Mouse (Mus musculus) cerebellum, adult 9-11 months (tissue): ENCODE data around the gene Syna.

Source experiments
- DNase-seq: peaks from one replicate; pipeline ENCODE4 v3.0.0; 2022

Syna gene

DNA sequence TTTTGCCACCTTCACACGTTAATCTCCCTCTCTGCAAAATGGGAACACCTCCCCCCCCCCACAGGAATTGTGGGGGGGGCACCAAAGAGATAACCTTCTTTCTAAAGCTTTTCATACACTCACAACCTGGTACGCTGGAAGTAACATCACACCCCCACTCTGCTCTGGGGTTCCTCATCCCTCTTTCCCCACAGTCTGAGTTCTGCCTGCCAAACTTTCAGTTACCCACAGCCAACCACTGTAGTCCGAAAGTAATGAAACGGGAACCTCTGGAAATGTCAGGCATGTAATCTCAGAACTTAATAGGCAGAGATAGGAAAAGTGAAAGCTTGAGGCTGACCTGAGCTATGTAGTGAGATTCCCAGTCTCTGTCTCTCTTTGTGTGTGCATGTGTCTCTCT is 7.5 kb upstream of the Syna start:
- no peak for DNase-seq

GRCm38 (mm10) chr5:134565696-134566095 is 5.7 kb upstream of the Syna start:
- no peak for DNase-seq

DNA sequence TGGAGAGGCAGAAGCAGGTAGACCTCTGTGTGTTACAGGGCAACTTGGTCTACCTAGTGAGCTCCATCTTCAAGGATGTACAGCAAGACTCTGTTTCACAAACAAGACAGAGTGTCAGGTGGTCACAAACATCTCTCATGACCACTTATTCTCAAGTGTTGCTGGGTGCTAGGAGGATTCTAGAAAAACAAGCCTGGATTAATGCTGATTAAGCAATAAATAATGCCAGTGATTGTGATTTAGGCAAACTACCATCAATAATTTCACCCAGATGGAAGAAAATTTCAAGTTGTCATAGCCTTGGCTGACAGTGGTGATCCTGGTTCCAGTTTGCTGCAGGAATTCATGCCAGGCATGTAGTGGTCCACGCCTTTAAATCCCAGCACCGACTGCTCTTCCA is 4.3 kb upstream of the Syna start:
- DNase-seq, result no peak

DNA sequence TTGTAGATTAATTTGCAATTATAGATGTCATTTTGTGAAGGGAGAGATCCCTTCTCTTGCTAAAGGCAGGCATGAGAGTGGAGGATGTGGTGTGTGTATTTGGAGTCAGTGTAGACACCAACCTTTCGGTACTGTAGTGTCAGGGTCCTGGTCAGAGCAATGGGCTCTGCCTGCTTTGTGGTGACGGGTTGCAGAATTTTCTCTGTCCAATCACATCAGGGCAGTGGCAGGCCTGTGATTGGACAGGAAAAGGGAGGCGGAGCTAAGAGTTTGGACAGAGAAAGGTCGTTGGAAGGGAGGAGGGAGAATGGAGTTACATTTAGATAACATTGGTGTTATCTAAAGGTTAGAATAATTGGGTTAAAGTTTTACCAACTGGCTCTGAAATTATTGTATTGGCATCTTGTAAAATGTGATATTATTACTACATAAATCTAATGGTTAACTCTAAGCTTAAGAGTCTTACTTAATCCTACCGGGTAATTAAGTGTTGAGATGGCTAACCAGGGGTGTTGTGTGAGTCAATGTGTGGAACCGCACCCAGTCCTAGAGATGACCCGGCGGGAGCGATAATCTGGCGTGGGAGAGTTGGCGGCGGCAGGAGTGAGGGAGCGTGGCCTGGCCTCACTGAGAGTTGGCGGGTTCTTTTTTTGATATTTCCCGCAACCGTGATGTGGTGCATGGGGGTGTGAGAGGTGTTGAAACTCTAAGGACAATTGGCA is 640 bp upstream of the Syna start:
- DNase-seq, result no peak

DNA sequence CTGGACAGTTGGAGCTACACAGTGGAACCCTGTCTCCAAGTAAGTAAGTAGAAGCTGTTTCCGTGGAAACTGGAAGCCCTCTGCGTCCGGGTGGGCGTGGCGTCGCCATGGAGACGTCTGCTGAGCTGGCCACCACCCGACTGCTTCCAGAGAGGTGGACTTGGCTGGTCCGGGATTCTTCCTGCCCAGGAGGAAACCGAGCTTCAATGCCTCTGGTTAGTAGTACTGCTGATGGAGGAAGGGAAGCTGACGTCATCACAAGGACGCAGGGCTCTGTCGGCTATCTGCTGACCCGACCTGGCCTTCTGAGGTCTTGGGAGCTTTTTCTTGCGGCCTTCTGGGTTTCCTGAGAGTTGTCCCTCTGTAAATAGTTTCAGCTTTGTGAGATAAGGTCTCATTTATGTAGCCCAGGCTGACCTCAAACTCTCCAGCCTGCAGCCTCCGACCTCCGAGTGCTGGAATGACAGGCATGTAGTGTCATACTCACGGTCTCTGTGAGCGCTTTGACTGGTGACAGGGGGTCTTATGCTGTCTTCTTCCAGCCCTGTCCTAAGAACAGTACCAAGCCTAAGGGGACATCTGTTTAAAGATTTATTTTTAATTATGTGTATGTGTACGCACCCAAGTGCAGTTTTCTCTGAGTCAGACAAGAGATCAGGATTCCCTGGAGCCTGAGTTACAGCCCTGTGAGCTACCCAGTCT is 4.4 kb downstream of the Syna start:
- no peak for DNase-seq

DNA sequence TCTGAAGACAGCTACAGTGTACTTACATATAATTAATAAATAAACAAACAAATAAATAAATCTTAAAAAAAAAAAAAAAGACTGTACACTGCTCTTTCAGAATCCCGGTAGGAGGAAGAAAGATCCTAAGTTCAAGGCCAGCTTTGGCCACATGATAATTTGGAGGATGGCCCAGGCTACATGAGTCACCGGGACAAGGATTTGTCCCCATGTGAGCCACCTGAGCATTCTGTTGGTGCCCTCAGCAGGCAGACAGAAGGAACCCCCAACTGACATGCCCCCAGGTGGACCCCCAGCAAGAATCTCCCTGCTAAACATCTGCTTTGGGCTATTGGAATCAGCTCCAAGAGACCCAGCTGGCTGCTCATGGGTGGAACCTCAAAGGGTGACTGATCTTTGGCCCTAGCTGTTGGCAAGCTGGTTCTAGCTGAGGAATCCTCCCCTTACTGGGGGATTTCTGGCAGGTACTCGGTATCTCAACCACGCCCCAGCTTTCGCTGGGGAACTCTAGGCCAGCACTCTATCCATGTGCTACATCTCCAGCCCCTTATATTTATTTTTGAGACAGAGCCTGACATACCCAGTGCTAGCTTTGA is 5.9 kb downstream of the Syna start:
- peak; percentile 45 for DNase-seq

DNA sequence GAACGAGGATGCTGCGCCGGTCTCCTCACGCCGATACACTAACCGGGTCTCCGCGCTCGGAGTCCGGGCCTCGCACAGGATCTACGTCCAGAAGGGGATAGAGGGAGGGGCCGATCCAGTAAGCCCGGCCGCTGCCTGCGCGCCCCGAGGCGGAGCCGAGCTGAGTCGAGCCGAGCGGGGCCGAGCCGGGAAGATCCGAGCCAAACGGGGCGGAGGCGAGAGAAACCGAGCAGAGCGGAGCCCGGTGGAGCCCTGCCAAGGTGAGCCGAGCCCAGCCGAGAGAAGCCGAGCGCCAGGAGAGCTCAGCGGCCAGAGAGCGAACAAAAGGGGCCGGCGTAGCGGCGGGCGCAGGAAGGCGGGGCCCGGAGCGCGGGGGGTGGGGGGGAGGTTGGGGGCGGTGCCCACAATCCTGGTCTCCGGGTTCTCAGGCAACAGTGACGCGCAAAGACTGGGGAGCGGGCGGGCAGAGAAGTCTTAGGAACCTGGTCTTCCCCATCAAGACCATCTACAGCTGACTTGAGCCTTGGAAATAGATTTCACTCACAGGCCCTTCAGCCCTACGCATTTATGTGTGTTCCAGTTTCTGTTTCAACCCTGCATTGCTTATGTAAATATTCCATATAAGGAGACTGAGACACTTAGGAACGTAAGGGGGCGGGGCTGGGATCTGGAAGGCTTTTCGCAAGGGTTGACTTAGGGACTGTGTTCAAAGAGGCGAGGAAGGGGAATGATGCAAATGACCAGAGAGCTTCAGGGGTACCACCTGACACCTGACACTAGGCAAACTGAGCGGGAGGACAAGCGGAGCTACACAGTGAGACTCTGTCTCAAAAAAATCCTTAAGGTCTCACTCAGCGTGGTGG is 7.6 kb downstream of the Syna start, which contains the start of gene Clip2:
Clip2 (minus strand) TSS at position 325 of the 863 bp plus-strand sequence.
- DNase-seq, result peak; percentile 99

DNA sequence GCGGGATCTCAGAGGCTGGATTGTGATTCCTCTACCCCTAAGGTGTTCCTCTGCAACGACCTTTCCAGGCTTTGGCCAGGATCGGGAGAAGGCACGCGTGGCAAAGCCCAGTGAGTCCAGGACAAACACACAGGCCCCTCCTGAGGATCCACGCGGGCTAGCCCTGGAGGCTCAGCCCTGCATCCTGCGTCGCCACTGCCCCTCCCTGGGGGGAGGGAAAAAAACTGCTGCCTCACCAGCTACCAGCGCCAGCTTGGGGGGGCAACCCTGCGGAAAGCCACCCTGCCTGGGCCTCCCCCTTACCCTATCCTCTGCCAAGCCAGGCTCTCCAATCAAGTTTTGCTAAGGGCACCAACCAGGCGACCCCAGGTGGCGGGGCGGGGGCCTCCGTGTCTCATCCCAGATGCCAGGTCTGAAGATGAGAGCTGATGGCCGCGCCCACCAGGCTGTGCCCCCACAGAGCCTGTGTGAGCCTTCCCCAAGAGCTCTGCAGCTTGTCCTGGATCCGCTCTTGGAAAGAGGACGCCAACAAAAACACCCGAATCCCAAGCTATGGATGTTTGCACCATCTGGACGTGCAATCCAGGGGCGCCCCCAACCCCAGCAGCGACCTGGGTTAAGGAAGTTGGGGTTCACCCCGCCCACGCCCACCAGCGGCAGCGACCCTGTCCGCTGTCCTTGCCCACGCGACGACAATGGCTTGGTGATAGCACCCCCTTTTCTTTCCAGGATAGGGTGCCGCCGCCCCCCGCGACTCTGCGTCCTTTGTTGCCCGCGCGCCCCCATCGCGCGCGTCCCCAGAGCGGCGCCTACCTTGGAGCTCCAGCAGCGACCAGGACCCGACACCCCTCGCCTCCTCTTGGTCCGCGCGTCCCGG is 8.5 kb downstream of the Syna start:
- DNase-seq, result peak; percentile 79

DNA sequence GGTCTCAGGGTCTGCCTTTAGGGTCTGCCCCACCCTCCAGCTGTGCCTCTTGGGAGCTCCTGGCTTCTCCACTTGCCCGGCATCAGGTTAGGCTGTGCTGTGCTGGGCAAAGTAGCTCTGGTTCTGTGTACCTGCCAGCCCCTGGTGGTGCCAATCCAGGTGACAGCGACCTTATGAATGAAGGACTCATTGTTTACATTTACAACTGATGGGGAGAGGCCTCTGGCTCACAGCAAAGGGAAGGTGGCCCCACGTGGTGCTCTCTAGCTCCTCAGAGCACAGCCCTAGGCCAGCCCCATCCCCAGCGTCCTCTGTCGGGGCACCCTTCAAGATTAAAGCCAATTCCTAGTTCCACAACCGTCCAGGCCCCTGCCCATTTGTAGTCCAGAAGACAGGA is 9.1 kb downstream of the Syna start:
- DNase-seq, result peak; percentile 65

DNA sequence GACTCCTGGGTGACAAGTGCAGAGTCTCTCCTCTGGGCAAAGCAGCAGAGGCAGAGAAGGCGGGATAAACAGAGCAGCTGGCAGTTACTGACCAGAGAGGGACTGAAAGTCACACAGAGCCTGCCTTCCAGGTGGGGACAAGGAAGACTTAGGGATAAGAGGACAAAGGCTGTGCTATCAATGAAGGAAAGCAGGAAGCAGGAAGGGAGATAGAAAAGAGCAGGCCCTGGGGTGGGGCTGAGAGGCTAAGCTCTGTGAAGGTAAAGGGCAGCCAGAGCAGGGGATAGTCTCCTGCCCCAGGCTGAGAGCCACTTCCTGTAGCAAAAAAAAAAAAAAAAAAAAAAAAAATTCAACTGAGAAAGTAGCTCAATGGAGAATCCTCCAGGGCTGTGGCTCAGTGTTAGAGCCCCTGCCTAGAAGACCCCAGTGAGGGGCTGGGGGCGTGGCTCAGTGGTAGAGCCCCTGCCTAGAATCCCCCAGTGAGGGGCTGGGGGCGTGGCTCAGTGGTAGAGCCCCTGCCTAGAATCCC is 10.3 kb downstream of the Syna start:
- no peak for DNase-seq

DNA sequence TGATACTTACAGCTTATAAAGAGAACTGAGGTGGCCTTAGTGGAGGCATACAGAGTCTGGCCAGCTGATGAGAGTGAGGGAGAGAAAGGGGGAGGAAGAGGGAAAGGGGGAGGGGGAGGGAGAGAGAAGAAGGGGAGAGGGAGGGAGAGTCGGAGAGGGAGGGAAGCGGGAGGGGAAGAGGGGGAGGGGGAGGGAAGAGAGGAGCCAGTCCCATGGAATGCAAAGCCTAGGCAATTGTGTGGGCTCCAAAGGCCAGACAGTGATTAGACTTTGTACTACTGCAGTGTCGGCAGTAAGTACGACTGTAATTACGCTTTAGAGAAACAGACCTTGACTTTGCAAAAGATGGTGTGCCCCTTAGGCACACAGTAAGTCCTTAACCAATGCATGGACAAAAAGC is 11.7 kb downstream of the Syna start:
- no peak for DNase-seq

- DNase-seq, result no peak
Measured at GRCm38 (mm10) chr5:134546790-134547189, 13.2 kb downstream of the Syna start.

GRCm38 (mm10) chr5:134545242-134545629 is 14.7 kb downstream of the Syna start:
- no peak for DNase-seq

- DNase-seq, result peak; percentile 60
Measured at GRCm38 (mm10) chr5:134544516-134545241, 15.3 kb downstream of the Syna start.

DNA sequence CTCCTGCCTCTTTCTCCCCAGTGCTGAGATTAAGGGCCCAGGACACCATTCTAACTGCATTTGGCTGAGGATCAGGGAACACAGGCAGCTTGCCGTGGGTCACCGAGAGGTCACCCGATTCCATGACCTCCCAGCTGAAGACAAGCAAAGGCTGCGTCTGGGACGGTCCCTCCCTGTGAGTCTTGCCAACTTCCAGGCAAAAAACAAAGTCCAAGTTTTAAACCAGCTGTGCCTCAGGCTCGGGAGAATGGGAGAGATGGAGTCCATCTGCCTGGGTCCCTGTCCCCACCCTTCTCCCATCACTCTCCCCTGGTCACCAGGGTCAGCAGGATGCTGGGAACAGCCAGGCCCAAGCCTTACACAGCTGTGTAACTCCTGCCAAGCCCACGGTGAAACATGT is 18.3 kb downstream of the Syna start:
- no peak for DNase-seq

GRCm38 (mm10) chr5:134540881-134541280 is 19.1 kb downstream of the Syna start:
- DNase-seq, result peak; percentile 41

GRCm38 (mm10) chr5:134539891-134540290 is 20.1 kb downstream of the Syna start:
- DNase-seq, result no peak

GRCm38 (mm10) chr5:134536036-134536435 is 23.9 kb downstream of the Syna start:
- DNase-seq, result no peak

DNA sequence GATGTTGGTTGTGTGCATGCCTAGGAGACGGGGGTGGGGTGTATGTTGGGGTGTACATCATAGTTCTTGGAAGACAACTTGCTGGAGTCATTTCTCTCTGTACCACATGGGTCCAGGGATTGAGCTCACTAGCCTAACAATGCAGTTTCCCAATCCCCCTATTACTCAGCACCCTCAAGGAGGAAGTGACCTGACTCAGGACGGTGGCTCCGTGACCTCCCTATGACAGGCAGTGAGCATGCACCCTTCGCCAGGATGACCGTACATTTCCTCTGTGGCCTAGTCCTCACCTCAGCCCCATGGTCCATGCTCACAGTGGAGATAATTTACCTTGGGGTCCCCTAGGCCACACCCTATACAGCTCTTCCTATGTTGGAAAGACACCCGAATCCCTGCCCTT is 27.6 kb downstream of the Syna start:
- no peak for DNase-seq

DNA sequence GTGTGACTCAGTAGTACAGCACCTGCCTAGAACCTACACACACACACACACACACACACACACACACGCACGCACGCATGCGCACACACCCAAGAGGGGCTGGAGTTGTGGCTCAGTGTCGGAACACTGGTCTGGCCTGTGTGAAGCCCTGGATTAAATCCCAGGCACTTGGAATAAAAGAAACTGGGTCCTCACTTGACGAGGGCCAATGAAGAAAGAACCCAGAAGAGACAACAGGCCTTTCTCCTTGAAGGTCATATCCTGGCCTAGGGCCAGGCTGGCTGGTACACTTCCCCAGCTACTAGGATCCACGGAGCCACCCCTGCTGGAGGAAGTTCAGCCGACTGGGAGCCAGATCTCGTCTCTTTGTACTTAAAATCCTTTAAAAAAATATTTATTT is 28.4 kb downstream of the Syna start:
- peak; percentile 66 for DNase-seq

DNA sequence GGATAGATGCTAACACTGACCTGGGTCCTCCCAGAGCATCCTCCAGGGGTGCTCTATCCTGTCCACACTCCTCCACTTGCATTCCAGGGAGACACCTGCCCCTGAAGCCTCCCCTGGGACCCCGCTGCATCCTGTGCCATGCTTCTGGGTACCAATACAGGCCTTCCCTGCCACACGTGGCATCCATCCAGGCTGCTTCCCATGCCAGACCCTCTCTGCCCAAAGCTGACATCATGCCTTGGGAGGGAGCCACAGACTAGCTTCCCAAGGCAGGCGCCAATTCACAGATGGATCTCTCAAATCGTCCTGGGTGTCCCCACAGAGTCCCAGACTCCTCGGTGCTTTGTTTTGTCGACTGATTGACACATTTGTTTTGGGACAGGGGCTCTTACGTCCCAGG is 29.1 kb downstream of the Syna start:
- DNase-seq, result peak; percentile 95
